Mouse (Mus musculus) urinary bladder, postnatal 0 days (tissue): ENCODE measurements around the gene Dntt. TPM values are rescaled to one million over a fixed set of nuclear protein-coding genes. Genes with fewer than 3 reads are reported as not detected.

Experiments used
- polyA plus RNA-seq: library from polyadenylated mRNA; unstranded; fragments of >200 nt; fragmentation: Nextera tagmentation; extraction: Ambion mirVana; gene quantifications from 2 replicates; pipeline ENCODE4 v1.2.1, GENCODE M21; 2015

Dntt gene
- polyA plus RNA-seq: not detected in 2 replicates

GRCm38 (mm10) chr19:41029219-41029618 is at the start of gene Dntt:
Gene Dntt, plus strand, starts transcription at chr19:41029275.

GRCm38 (mm10) chr19:40994057-40994585 is 35.0 kb upstream of the Dntt start, which contains the start of gene Blnk:
Gene Blnk, minus strand, starts transcription at chr19:40994535.

GRCm38 (mm10) chr19:41076906-41077305 is 47.8 kb downstream of the Dntt start, which contains the start of gene Opalin:
Gene Opalin, minus strand, starts transcription at chr19:41077113.

Other genes with a start within 250 kb of the Dntt start
- gene Ccnj, start 198.0 kb upstream of the Dntt start, polyA plus RNA-seq: 2.9 and 3.2 TPM in 2 replicates
- gene Zfp518a, start 134.6 kb upstream of the Dntt start, polyA plus RNA-seq: 5.5 and 5.7 TPM in 2 replicates
- gene Blnk, start 34.7 kb upstream of the Dntt start, polyA plus RNA-seq: 3.2 and 3.6 TPM in 2 replicates
- gene Opalin, start 47.8 kb downstream of the Dntt start, polyA plus RNA-seq: not detected in 2 replicates
- gene Tll2, start 177.6 kb downstream of the Dntt start, polyA plus RNA-seq: not detected in 2 replicates
- gene Tm9sf3, start 234.7 kb downstream of the Dntt start, polyA plus RNA-seq: 100 and 115 TPM in 2 replicates